8 mouse cellular contexts compared by ENCODE assay signal in genomic region chr11:98804605-98805004, GRCm38 (mm10). TPM values are rescaled to one million over a fixed set of nuclear protein-coding genes. Genes with fewer than 3 reads are reported as not detected.
DNase-seq lines count a peak whose midpoint lies in the region; ATAC-seq and TF ChIP-seq lines count a peak whose summit lies in the region.

TSS of gene Casc3 (plus strand) at chr11:98804905.

- no peak for TF ChIP-seq POLR2A in cortical plate, adult 2 months (IDR thresholded peaks at IDR 0.05; ENCODE audit: extremely low read depth, insufficient read depth, low read length)

- H3K9ac ChIP-seq in liver, embryonic 11.5 days (ENCODE audit: low read depth, low read length) = no peak within 1 kb of the TSS
- H3K9ac ChIP-seq in heart, embryonic 11.5 days (ENCODE audit: low read depth, low read length) = no peak within 1 kb of the TSS
- H3K9ac ChIP-seq in midbrain, embryonic 16.5 days (ENCODE audit: low read depth, low read length) = no peak within 1 kb of the TSS

- peaks cover 4% of the 10 kb centered on the region; the same call in 1 of the 2 replicates for H3K4me1 ChIP-seq in liver, embryonic 11.5 days (replicated peaks; ENCODE audit: control insufficient read depth, insufficient read depth, low read length)
- H3K4me1 ChIP-seq in cortical plate, adult 2 months (ENCODE audit: control insufficient read depth, insufficient read depth, low read length) = no peaks in the 10 kb centered on the region; the same call in 1 of the 2 replicates
- peaks cover 16% of the 10 kb centered on the region for H3K4me1 ChIP-seq in heart, embryonic 11.5 days (ENCODE audit: control insufficient read depth, insufficient read depth, low read length)
- H3K4me1 ChIP-seq in midbrain, embryonic 16.5 days (ENCODE audit: control insufficient read depth, insufficient read depth, low read length) = peaks cover 6% of the 10 kb centered on the region

- WGBS in liver, embryonic 11.5 days = 92% methylated on average over 5 of the region's 5 CpGs
- WGBS in heart, embryonic 11.5 days (ENCODE audit: insufficient replicate concordance) = 92% methylated on average over 5 of the region's 5 CpGs
- WGBS in midbrain, embryonic 16.5 days = 95% methylated on average over 5 of the region's 5 CpGs

- H3K27ac ChIP-seq in liver, embryonic 11.5 days (ENCODE audit: low read depth, low read length) = no peak within 1 kb of the TSS
- H3K27ac ChIP-seq in cortical plate, adult 2 months (ENCODE audit: insufficient read depth, low read length) = no peak within 1 kb of the TSS
- H3K27ac ChIP-seq in heart, embryonic 11.5 days (ENCODE audit: low read depth, low read length) = no peak within 1 kb of the TSS
- no peak within 1 kb of the TSS for H3K27ac ChIP-seq in midbrain, embryonic 16.5 days (ENCODE audit: low read length)

- no peaks in the 10 kb centered on the region for H3K27me3 ChIP-seq in liver, embryonic 11.5 days (replicated peaks; ENCODE audit: control insufficient read depth, insufficient read depth, low read length)
- no peaks in the 10 kb centered on the region for H3K27me3 ChIP-seq in heart, embryonic 11.5 days (ENCODE audit: control insufficient read depth, insufficient read depth, low read length)
- no peaks in the 10 kb centered on the region for H3K27me3 ChIP-seq in midbrain, embryonic 16.5 days (ENCODE audit: control insufficient read depth, insufficient read depth, low read depth, low read length)

- no peak for DNase-seq in liver, embryonic 11.5 days (ENCODE audit: low spot score)
- no peak for DNase-seq in liver
- no peak for DNase-seq in layer of hippocampus, postnatal 36 days
- no peak for DNase-seq in right cerebral cortex, postnatal 36 days (ENCODE audit: low spot score in 2 of 2)
- no peak for DNase-seq in c-Kit-positive CD71-positive TER-119-positive erythroid progenitor cells, embryonic 14.5 days (ENCODE audit: low spot score)

- no peaks in the 10 kb centered on the region for H3K9me3 ChIP-seq in liver, embryonic 11.5 days (ENCODE audit: control insufficient read depth, low read length)
- H3K9me3 ChIP-seq in heart, embryonic 11.5 days (replicated peaks; ENCODE audit: control insufficient read depth, low read length) = no peaks in the 10 kb centered on the region
- no peaks in the 10 kb centered on the region for H3K9me3 ChIP-seq in midbrain, embryonic 16.5 days (replicated peaks; ENCODE audit: control insufficient read depth, low read length, poor library complexity, severe bottlenecking)

- H3K4me3 ChIP-seq in liver, embryonic 11.5 days (ENCODE audit: low read depth, low read length) = no peak within 1 kb of the TSS
- H3K4me3 ChIP-seq in cortical plate, adult 2 months (ENCODE audit: insufficient read depth, low read length) = no peak within 1 kb of the TSS
- H3K4me3 ChIP-seq in heart, embryonic 11.5 days (ENCODE audit: low read depth, low read length) = no peak within 1 kb of the TSS
- H3K4me3 ChIP-seq in midbrain, embryonic 16.5 days (ENCODE audit: low read depth, low read length) = no peak within 1 kb of the TSS

- peaks cover 52% of the 10 kb centered on the region for H3K36me3 ChIP-seq in liver, embryonic 11.5 days (ENCODE audit: control insufficient read depth, insufficient read depth, low read length)
- H3K36me3 ChIP-seq in heart, embryonic 11.5 days (ENCODE audit: control insufficient read depth, insufficient read depth, low read length) = peaks cover 50% of the 10 kb centered on the region
- H3K36me3 ChIP-seq in midbrain, embryonic 16.5 days (ENCODE audit: control insufficient read depth, insufficient read depth, low read length) = peaks cover 45% of the 10 kb centered on the region

- ATAC-seq in liver, embryonic 11.5 days (replicated peaks; ENCODE audit: low FRiP score) = no peak
- ATAC-seq in heart, embryonic 11.5 days (replicated peaks; ENCODE audit: insufficient number of reproducible peaks, low FRiP score, low TSS enrichment) = no peak
- no peak for ATAC-seq in midbrain, embryonic 16.5 days

- no peak within 1 kb of the TSS for H3K4me2 ChIP-seq in liver, embryonic 11.5 days
- no peak within 1 kb of the TSS for H3K4me2 ChIP-seq in heart, embryonic 11.5 days
- no peak within 1 kb of the TSS for H3K4me2 ChIP-seq in midbrain, embryonic 16.5 days (ENCODE audit: low read length)

- TF ChIP-seq CTCF in cortical plate, adult 2 months (IDR thresholded peaks at IDR 0.05; ENCODE audit: extremely low read depth, insufficient read depth, low read length) = no peak

RNA-seq across cellular contexts. Expression of gene Casc3, which starts in this region (rescaled TPM):
- 34.8 and 35.6 TPM in 2 replicates for polyA plus RNA-seq in liver, embryonic 11.5 days (2014; fragmentation: Nextera tagmentation; extraction: Ambion mirVana)
- 44.9 and 47.4 TPM in 2 replicates for polyA plus RNA-seq in cortical plate, adult 2 months (2012; rRNA removed)
- polyA plus RNA-seq in heart, embryonic 11.5 days (2014; fragmentation: Nextera tagmentation; extraction: Ambion mirVana) = 22.2 and 28.5 TPM in 2 replicates
- 10 to 100 TPM; 52.2 to 61.2 TPM for total RNA-seq in layer of hippocampus, postnatal 36 days (2021)
- polyA plus RNA-seq in midbrain, embryonic 16.5 days (2015; fragmentation: Nextera tagmentation; extraction: Ambion mirVana) = 47.0 and 51.7 TPM in 2 replicates
